Mouse (Mus musculus): Measurements from ENCODE around the gene Rhox4a2.
"Not testable (repeated sequence)": the region's sequence is repeated elsewhere in the genome, so short reads cannot be mapped to it uniquely, and the experiment has no call there.

The Rhox4a2 gene

GRCm38 (mm10) chrX:37390548-37390947, at the start of gene Rhox4a2:
Gene Rhox4a2 (plus strand): TSS chrX:37390848.
- in situ Hi-C loops (cut with MseI, MboI), result not testable (repeated sequence)

- in situ Hi-C loops (cut with MseI, MboI), result not testable (repeated sequence)
These were observed 10.9 kb upstream of the Rhox4a2 start, which contains the start of gene Rhox3a2 for GRCm38 (mm10) chrX:37379728-37380127. Gene Rhox3a2 (plus strand): TSS chrX:37380028.

GRCm38 (mm10) chrX:37411767-37412166, 21.1 kb downstream of the Rhox4a2 start, which contains the start of gene Rhox2b:
Gene Rhox2b (plus strand): TSS chrX:37412067.
- in situ Hi-C loops (cut with MseI, MboI), result not testable (repeated sequence)

GRCm38 (mm10) chrX:37432194-37432593, 41.5 kb downstream of the Rhox4a2 start, which contains the start of gene Rhox4b:
Gene Rhox4b (plus strand): TSS chrX:37432494.
- in situ Hi-C loops (cut with MseI, MboI), result not testable (repeated sequence)
